Mouse (Mus musculus) frontal cortex, postnatal 36 days (tissue): ENCODE data around the gene Rap1gap2.

Experiments
- DNase-seq, 2 experiments: peaks; one replicate each; pipeline ENCODE4 v3.0.0; 2022; ENCODE audit warnings: low spot score in 2 of 2

Rap1gap2 gene

GRCm38 (mm10) chr11:74574768-74575434 lies 35.8 kb downstream of the Rap1gap2 start:
- DNase-seq = no peak

DNA sequence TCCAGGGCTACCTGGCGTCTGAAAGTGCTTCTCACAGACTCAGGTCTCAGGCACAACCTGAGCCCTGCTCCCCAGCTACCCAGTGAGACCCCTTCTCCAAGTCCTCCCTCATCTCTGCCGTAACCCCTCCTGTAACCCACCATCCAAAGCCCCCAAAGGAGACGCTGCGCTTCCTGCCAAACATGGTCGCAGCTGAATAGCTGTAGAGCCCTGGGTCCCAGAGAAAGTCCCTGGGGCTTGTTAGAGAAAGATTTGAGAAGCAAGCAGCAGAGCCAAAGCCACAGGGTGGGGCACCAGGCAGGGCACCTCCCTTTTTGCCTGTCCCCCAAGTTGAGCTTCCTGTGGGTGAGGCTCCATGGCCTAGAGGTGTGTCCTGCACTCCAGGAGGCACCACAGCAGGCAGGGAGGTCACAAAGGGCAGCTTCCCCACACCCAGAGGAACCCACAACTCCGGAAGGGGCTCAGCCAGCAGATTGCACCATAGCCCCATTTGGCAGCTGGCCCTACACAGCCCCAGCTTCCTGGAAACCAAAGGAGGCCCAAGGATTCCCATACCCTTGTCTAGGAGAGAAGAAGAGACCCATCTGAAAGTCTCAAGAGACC lies 38.2 kb downstream of the Rap1gap2 start:
- no peak for DNase-seq

- no peak for DNase-seq
Observed at GRCm38 (mm10) chr11:74569735-74570134, 41.0 kb downstream of the Rap1gap2 start.

- peak; percentile 67 to 81 for DNase-seq
Observed at GRCm38 (mm10) chr11:74568463-74568862, 42.3 kb downstream of the Rap1gap2 start.

- DNase-seq = no peak
Observed at GRCm38 (mm10) chr11:74568004-74568403, 42.7 kb downstream of the Rap1gap2 start.

GRCm38 (mm10) chr11:74566326-74566874 lies 44.3 kb downstream of the Rap1gap2 start:
- DNase-seq = no peak

GRCm38 (mm10) chr11:74561392-74561791 lies 49.3 kb downstream of the Rap1gap2 start:
- no peak for DNase-seq

DNA sequence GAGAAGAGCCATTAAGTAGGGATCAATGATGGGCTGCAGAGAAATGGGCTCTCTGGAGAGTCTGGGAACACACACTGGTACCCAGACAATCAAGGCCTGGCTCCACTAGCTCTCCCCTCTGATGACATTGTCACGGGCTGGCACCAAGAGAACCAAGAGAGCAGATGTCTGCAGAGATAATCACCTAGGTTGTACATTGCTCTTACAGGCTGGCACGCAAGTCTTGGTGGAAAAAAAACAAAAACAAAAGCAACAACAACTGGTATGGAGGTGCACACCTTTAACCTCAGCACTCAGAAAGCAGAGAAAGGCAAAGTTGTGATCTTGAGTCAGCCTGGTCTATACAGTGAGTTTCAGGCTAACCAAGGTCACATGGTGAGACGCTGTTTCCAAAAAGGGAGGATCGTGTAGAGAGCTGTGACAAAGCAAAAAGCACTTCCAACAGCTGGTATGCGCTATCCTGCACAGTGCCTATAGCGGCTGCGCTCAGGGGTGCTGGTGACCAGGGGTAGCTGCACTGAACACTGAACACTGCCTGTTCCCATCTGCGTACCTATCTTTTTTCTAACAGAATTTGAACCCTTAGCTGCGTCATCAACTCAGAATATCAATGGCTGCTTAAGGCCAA lies 50.0 kb downstream of the Rap1gap2 start:
- no peak for DNase-seq

- no peak for DNase-seq
Observed at GRCm38 (mm10) chr11:74559793-74560433, 50.8 kb downstream of the Rap1gap2 start.

- no peak for DNase-seq
Observed at GRCm38 (mm10) chr11:74558933-74559332, 51.8 kb downstream of the Rap1gap2 start.

DNA sequence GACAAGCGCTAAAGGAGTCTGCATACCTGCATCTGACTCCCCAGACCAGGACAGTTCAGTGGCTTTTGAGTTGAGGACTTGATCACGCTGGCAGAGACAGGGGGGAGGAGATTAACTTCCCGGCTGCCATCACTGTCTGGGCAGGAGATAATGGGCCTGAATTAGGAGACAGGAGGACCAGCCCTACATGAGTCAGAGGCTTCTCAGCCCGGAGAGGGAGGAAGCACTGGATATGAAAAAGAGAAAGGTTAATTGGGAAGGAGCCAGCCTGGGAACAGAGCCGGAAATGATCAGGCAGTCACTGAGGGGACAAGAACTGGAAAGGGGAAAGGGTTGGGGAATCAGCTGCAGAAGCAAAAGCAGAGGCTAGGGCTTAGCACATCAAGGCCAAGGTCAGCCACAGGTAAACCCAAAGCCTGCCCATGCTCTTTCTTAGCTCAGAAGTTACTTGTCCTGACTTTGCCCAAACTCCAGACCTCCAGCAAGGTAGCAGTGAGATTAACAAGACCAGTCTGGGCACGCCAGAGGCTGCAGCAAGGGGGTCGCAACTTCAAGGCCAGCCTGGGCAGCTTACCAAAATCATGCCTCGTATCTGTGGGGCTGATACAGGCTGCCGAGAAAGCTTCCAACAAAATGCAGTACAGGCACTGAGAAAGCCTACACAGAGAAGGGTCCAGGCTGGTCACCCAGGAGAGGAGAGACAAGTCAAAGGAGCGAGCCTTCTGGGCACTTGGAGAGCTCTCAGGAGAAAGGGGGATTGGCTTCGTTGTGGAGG lies 53.1 kb downstream of the Rap1gap2 start:
- DNase-seq = no peak

- no peak for DNase-seq
Observed at GRCm38 (mm10) chr11:74555716-74556374, 54.9 kb downstream of the Rap1gap2 start.

DNA sequence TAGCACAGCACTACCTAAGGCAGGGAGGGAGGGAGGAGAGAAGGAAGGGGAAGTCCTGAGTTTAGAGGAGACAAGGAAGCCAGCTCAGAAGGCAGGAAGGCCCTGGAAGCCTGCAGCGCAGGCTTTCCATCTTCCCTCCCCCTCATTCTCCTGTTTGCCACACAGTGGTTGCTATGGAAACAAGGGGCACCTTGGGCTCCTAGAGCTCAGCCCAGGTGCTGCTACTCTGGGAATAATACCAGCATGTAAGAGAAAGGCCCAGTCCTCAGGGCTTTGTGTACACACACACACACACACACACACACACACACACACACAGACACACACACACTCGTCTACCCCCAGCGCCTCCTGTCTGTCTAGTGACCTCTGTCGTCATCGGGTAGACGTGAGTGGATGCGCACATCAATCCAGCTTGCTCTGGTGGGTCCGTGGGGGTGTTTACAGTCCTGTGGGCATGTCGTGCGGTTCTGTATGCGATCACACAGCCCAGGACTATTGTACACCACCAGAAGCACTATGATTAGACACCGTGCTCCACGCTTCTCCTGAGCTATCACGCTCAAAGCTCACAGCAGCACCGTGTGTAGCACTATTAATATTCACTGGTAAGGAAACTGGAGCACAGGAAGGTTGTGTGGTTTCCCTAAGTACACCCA lies 55.9 kb downstream of the Rap1gap2 start:
- no peak for DNase-seq

DNA sequence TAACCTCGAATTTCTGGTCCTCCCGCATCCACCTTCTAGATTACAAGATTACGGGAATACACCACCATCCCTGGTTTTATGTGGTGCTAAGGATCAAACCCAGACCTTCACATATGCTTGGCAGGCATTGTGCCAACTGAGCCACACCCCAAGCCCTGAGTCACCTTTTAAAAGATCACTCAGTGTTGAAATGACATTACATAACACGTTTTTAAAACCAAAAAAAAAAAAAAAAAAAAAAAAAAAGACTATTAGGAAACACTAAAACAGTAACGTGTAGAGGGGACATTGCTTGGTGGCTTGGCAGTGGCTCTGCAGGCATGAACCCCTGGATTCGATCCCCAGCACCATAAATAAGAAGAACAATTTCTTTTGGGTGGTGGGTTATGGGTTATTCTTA lies 59.1 kb downstream of the Rap1gap2 start:
- no peak for DNase-seq

DNA sequence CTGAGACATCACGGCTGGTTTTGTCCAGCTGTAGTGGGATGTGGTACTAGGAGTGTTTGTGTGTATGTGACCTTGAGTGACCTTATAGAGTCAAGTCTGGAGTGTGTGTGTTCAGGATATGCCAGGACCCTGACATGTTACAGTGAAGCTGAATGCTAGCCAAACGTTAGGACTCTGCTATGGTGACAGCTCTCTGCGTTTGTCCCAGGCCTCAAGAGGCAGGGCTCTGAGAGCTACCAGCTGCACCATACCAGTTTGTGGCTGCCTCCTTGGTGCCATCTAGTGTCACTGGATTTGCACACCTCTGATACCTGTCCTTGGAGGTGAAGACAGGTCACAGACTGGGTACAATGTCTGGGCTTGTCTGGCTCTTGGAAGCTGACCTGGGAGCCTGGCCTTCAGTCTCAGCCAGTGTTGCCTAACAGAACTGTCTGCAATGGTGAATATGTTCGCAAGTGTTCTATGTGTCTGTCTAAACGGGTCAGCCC lies 60.1 kb downstream of the Rap1gap2 start:
- no peak for DNase-seq

DNA sequence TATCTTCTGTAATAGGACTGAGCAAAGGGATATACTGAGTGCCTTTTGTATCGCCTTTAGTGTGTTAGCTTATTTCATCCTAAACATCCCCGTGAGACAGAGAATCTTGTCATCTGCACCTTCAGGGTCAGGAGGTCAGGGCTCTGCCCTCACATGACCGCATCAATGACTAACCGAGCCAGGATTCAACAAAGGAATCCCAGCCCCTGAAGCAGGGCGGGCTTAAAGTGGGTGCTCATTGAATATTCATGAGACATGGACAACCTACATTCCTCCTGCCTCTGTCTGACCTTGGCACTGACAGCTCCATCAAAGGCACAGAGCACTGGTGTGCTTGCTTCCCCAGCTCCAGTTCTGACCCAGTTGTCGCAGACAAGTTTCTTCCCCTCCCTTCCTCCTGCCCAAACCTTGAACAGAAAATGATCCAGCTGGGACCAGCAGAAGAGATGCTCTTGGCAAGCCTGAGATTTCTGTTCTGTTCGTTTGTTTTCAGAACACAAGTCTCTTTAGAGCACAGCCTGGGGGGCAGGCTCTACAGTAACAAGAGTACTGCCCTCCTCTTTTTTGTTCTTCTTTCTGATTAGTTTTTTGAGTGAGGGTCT lies 61.8 kb downstream of the Rap1gap2 start:
- DNase-seq = no peak

- peak in 1 of 2 experiments; percentile 62 for DNase-seq
Observed at GRCm38 (mm10) chr11:74546933-74547694, 63.6 kb downstream of the Rap1gap2 start.

DNA sequence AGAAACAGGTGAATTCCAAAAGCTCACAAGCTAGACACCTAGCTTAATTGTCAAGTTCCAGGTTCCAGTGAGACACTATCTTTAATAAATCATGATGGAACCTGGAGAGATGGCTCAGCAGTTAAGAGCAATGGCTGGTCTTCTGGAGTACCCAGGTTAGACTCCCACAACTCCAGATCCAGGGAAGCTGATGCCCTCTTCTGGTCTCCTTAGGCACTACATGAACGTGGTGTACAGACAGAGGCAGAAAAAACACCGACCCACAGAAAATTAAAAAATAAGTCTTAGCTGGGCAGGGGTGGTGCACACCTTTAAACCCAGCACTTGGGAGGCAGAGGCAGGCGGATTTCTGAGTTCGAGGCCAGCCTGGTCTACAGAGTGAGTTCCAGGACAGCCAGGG lies 64.5 kb downstream of the Rap1gap2 start:
- DNase-seq = peak in 1 of 2 experiments; percentile 69

DNA sequence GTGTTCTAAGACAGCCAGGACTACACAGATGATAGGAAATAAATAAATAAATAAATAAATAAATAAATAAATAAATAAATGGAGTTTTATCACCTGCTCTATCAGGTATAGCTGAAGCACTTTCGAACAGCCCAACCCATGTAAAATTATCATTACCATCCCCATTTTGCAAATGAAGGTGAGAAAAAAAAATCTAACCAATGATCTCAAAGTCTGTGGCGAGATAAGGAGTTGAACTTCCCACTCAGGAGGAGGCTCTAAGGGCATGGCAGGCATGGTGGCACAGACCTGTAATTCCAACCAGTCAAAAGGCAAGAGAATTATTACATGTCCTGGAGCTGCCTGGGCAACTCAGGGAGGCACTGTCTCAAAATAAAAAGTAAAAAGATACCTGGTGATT lies 65.2 kb downstream of the Rap1gap2 start:
- DNase-seq = no peak
